Mouse (Mus musculus) ES-E14 (cell line): ENCODE measurements around the gene Nrcam. TPM values are rescaled to one million over a fixed set of nuclear protein-coding genes. Genes with fewer than 3 reads are reported as not detected.

Experiments
- DNase-seq: peaks from one replicate; pipeline ENCODE4 v3.0.0-alpha.2; 2013; ENCODE audit warnings: low read depth, low spot score
- H3K27ac ChIP-seq: 2 replicates; pipeline ENCODE4 v1.5.1; 2012; ENCODE audit warnings: low read depth, mild to moderate bottlenecking, low read length, moderate library complexity, mixed read lengths; ENCODE audit not compliant: poor library complexity, insufficient read depth, severe bottlenecking
- H3K36me3 ChIP-seq: 2 replicates; pipeline ENCODE4 v1.6.1; 2012; ENCODE audit warnings: mild to moderate bottlenecking, low read length, moderate library complexity, mixed read lengths; ENCODE audit not compliant: control insufficient read depth, poor library complexity, insufficient read depth, severe bottlenecking
- H3K4me1 ChIP-seq, 2 experiments: fragments of 150-350 bp in 1 of 2; sonication (generic) in 1 of 2; 2 replicates each; pipeline ENCODE4 v1.6.1; 2012; ENCODE audit warnings: low read length in 2 of 2, mild to moderate bottlenecking in 1 of 2, mixed read lengths in 1 of 2; ENCODE audit not compliant: control insufficient read depth in 2 of 2, insufficient read depth in 2 of 2, poor library complexity in 1 of 2
- H3K4me3 ChIP-seq, 2 experiments: fragments of 150-350 bp in 1 of 2; sonication (generic) in 1 of 2; 2 replicates each; pipeline ENCODE4 v1.5.1; 2012; ENCODE audit warnings: low read length in 2 of 2, low read depth in 1 of 2, mild to moderate bottlenecking in 1 of 2, mixed read lengths in 1 of 2; ENCODE audit not compliant: insufficient read depth in 1 of 2, poor library complexity in 1 of 2, severe bottlenecking in 1 of 2
- H3K9ac ChIP-seq: 2 replicates; pipeline ENCODE4 v1.6.1; 2012; ENCODE audit warnings: low read depth, mild to moderate bottlenecking, low read length, mixed read lengths; ENCODE audit not compliant: poor library complexity, insufficient read depth, severe bottlenecking
- H3K9me3 ChIP-seq: fragments of 150-350 bp; sonication (generic); 2 replicates; pipeline ENCODE4 v1.6.1; 2012; ENCODE audit warnings: low read depth, mild to moderate bottlenecking, low read length; ENCODE audit not compliant: control insufficient read depth, insufficient read depth
- CHD2 ChIP-seq: IDR thresholded peaks from 2 replicates; pipeline ENCODE4 v1.6.1; 2014; ENCODE audit warnings: mild to moderate bottlenecking, low read depth, low read length, inconsistent platforms
- HCFC1 ChIP-seq: IDR thresholded peaks from 2 replicates; pipeline ENCODE4 v1.6.1; 2012; ENCODE audit warnings: low read length, inconsistent platforms, borderline replicate concordance; ENCODE audit not compliant: insufficient read depth
- MAFK ChIP-seq: IDR thresholded peaks from 2 replicates; pipeline ENCODE4 v1.6.1; 2014; ENCODE audit warnings: mild to moderate bottlenecking, low read depth, low read length, inconsistent platforms; ENCODE audit not compliant: insufficient read depth
- ZC3H11A ChIP-seq: IDR thresholded peaks from 2 replicates; pipeline ENCODE4 v1.6.1; 2012; ENCODE audit warnings: low read depth, mild to moderate bottlenecking, inconsistent platforms, low read length, borderline replicate concordance
- ZNF384 ChIP-seq: IDR thresholded peaks from 2 replicates; pipeline ENCODE4 v1.6.1; 2012; ENCODE audit warnings: low read depth, low read length, inconsistent platforms
- in situ Hi-C, 2 experiments: fragments of 600-800 bp; cut with MboI; formaldehyde crosslinking; loops; one replicate each; pipeline ENCODE4 v1.15.1; 2025; ENCODE audit warnings: low sequenced_read_pairs in 2 of 2, inconsistent platforms in 1 of 2; ENCODE audit not compliant: unreplicated experiment in 2 of 2
- total RNA-seq: library from RNA; depleted of rRNA; stranded (reverse); fragments of 300-350 nt; gene quantifications from 2 replicates; pipeline ENCODE4 v1.2.3, GENCODE M21; 2012

Gene Nrcam
- total RNA-seq, 1 experiment, result 2.9 TPM

DNA sequence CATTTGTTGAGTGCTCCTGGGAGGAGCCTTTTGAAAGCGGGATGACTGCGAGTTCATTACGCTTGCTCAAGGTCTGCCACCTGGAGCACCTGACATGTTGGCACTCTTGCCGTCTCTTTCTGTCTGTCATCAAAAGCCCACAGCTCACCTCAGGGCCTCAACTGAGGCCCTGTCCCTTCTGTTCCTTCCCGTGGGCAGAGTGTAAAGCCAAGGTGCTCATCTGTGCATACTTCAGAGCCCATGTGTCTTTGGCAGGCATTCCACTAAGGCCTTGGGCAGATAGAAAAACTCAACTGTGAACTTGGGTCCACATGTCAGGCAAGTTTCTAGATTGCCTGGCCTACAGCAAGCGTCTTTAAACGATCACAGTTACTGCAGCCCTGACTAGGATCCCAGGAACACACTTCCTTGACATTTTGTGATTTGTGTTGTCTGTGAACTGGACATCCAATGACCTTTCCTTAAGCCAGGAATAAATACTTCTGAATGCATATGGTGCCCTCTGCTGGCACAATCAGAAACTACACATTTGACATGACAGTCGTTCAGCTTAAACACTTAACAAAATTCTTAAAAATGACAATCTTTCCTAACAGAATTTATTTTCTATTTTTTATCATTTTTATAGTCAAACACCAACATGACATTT, 219.2 kb downstream of the Nrcam start:
- TF ChIP-seq HCFC1 (no peak), ZC3H11A (peak; percentile 87)

DNA sequence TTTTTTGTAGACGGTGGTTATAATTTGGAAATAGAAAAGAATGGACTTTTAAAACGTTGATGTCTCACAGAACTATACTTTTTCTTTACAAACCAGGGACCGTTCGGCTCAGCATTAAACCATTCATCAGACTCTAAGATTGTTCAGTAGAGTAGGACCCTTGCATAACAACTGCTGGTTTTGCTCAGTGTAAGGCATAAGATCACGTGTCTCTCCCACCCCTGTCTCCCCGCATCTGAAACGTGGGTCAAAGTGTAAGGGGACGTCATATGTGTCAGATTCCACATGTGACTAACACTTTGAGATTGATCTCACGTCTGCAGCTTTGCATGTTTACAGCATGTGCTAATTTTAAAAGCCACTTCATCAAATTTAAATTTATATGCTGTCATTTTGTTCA, 219.8 kb downstream of the Nrcam start:
- no peak for DNase-seq
- Histone ChIP-seq H3K4me1 (no peaks in the 10 kb centered on the region), H3K9ac (no peak overlapping the region), H3K27ac (no peak overlapping the region), H3K4me3 (no peak overlapping the region), H3K36me3 (no peaks in the 10 kb centered on the region), H3K9me3 (no peaks in the 10 kb centered on the region)
- in situ Hi-C loops, result loop anchor here in 1 of 2 experiments (10.0 kb wide), 2 partner anchors 224 to 254 kb away; partner anchors contain the start of gene Nrcam
- no peak for TF ChIP-seq MAFK
- TF ChIP-seq ZNF384, result no peak
- no peak for TF ChIP-seq ZC3H11A
- TF ChIP-seq HCFC1, result no peak
- TF ChIP-seq CHD2, result no peak

More for the DNA sequence above, 219.2 kb downstream of the Nrcam start:
- no peak overlapping the region for H3K9ac ChIP-seq
- no peak overlapping the region for H3K4me3 ChIP-seq
- peak; percentile 75 for DNase-seq
- in situ Hi-C loops, result loop anchor here in 1 of 2 experiments (10.0 kb wide), 2 partner anchors 223 to 253 kb away; partner anchors contain the start of gene Nrcam
- H3K36me3 ChIP-seq, result no peaks in the 10 kb centered on the region
- H3K27ac ChIP-seq, result no peak overlapping the region
- H3K4me1 ChIP-seq, result no peaks in the 10 kb centered on the region
- no peaks in the 10 kb centered on the region for H3K9me3 ChIP-seq

DNA sequence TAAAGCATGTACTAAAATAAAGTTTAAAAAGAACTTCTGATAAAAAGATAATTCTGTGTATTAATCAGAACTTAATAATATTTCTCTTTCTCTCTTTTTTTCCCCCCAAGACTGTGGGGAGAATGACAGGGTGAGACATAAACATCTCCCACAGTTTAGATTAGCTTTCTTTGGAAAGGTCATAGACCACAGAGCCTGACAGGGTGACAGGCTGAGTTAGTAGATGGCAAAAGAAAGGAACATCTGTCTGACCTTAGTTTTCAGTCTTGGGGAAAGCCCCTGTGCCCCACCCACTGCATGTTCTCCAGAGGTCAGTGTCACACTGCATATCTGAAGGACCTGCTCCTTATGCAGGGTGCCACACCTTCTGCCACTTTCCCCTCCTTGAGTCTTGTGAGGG, 222.9 kb downstream of the Nrcam start:
- H3K27ac ChIP-seq, result no peak overlapping the region
- in situ Hi-C loops, result loop anchor here in 1 of 2 experiments (25.0 kb wide), 1 partner anchor 239 kb away; no protein-coding TSS in a partner anchor
- no peaks in the 10 kb centered on the region for H3K9me3 ChIP-seq
- TF ChIP-seq MAFK (no peak), ZC3H11A (no peak), ZNF384 (no peak), CHD2 (no peak), HCFC1 (no peak)
- H3K4me3 ChIP-seq, result no peak overlapping the region
- no peaks in the 10 kb centered on the region for H3K36me3 ChIP-seq
- H3K9ac ChIP-seq, result no peak overlapping the region
- no peaks in the 10 kb centered on the region for H3K4me1 ChIP-seq
- DNase-seq, result no peak

DNA sequence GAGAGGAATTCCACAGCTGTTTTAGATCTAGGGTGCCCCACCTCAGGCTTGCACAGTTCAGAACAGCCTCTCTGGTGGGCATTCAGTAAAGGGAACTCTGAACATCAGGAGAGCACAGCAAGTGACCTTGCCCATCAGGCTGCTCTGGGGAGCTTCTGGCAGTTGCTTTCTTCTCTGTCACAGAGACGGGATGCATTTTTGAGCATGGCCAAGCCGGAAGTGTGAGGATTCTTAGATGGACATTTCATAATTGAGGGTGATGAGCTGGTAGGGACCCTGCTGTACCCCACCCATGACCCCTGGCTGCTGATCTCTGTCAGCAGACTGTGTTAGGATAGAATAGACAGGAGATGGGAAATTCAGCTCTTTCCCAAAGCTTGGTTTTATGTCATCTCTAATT, 225.4 kb downstream of the Nrcam start:
- Histone ChIP-seq H3K27ac (no peak overlapping the region), H3K4me3 (no peak overlapping the region), H3K9me3 (no peaks in the 10 kb centered on the region), H3K4me1 (no peaks in the 10 kb centered on the region), H3K9ac (no peak overlapping the region), H3K36me3 (no peaks in the 10 kb centered on the region)
- DNase-seq, result no peak
- TF ChIP-seq HCFC1 (no peak), MAFK (no peak), ZNF384 (no peak), CHD2 (no peak)
- in situ Hi-C loops, result loop anchor here in 1 of 2 experiments (25.0 kb wide), 1 partner anchor 242 kb away; no protein-coding TSS in a partner anchor

DNA sequence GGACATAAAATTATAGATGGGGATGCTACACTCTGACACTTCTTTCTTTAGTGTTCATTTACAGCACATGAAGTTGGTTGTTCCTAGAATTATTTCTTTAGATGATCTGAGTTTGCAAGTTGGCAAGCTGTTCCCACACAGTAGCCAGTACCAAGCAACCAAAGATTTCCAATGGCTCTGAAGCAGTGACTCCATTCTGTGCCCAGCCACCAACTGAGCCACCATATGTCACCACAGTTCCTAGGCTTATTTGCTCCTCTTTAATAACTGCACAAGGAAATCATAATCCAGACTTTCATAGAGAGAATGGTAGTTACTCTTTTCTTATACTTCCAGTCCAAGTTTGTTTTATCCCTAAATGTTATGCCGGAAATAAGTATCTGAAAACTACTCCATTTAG, 226.1 kb downstream of the Nrcam start:
- no peak overlapping the region for H3K9ac ChIP-seq
- no peak for DNase-seq
- H3K4me3 ChIP-seq, result no peak overlapping the region
- TF ChIP-seq ZNF384, result no peak
- TF ChIP-seq MAFK, result no peak
- H3K27ac ChIP-seq, result no peak overlapping the region
- in situ Hi-C loops, result loop anchor here in 1 of 2 experiments (25.0 kb wide), 1 partner anchor 243 kb away; no protein-coding TSS in a partner anchor
- no peaks in the 10 kb centered on the region for H3K4me1 ChIP-seq
- no peaks in the 10 kb centered on the region for H3K36me3 ChIP-seq
- H3K9me3 ChIP-seq, result no peaks in the 10 kb centered on the region
